Mouse (Mus musculus) heart, postnatal 0 days (tissue): ENCODE data around the gene Setd6. TPM values are rescaled to one million over a fixed set of nuclear protein-coding genes. Genes with fewer than 3 reads are reported as not detected.

Experiments used
- ATAC-seq: fragments of 200-750 bp; cut with Nextera tagmentation; 2 replicates; pipeline ENCODE4 v1.8.0; 2017; ENCODE audit warnings: low read depth, moderate number of reproducible peaks, moderate library complexity; ENCODE audit not compliant: insufficient read depth
- DNase-seq: peaks from one replicate; pipeline ENCODE4 v3.0.0-alpha.2; 2016; ENCODE audit warnings: low spot score
- H3K27ac ChIP-seq: fragments of 300-500 bp; sonication (generic); 2 replicates; pipeline ENCODE4 v1.5.1; 2014; ENCODE audit warnings: low read depth, mild to moderate bottlenecking
- H3K27me3 ChIP-seq: fragments of 300-500 bp; sonication (generic); 2 replicates; pipeline ENCODE4 v1.6.1; 2014; ENCODE audit warnings: low read length, mixed read lengths; ENCODE audit not compliant: control insufficient read depth, insufficient read depth
- H3K36me3 ChIP-seq: fragments of 300-500 bp; sonication (generic); replicated peaks from 2 replicates; pipeline ENCODE4 v1.6.1; 2014; ENCODE audit warnings: low read length, mixed read lengths; ENCODE audit not compliant: control insufficient read depth, insufficient read depth
- H3K4me1 ChIP-seq: fragments of 300-500 bp; sonication (generic); 2 replicates; pipeline ENCODE4 v1.6.1; 2014; ENCODE audit warnings: antibody characterized with exemption; ENCODE audit not compliant: control insufficient read depth, insufficient read depth
- H3K4me2 ChIP-seq: fragments of 300-500 bp; sonication (generic); 2 replicates; pipeline ENCODE4 v1.6.1; 2014; ENCODE audit warnings: low read depth, mild to moderate bottlenecking, low read length, moderate library complexity
- H3K4me3 ChIP-seq: fragments of 300-500 bp; sonication (generic); 2 replicates; pipeline ENCODE4 v1.5.1; 2014; ENCODE audit warnings: low read depth, low read length
- H3K9ac ChIP-seq: fragments of 300-500 bp; sonication (generic); replicated peaks from 2 replicates; pipeline ENCODE4 v1.6.1; 2014; ENCODE audit warnings: low read depth, low read length, mixed read lengths
- H3K9me3 ChIP-seq: fragments of 300-500 bp; sonication (generic); replicated peaks from 2 replicates; pipeline ENCODE4 v1.6.1; 2016; ENCODE audit warnings: low read length; ENCODE audit not compliant: control insufficient read depth
- CTCF ChIP-seq: IDR thresholded peaks from 2 replicates; pipeline ENCODE4 v1.5.1; 2016; ENCODE audit warnings: antibody characterized with exemption, control low read depth, low read depth
- EP300 ChIP-seq: IDR thresholded peaks from 2 replicates; pipeline ENCODE4 v1.6.1; 2016; ENCODE audit warnings: antibody characterized with exemption, low read depth
- WGBS: fragments of 180-500 bp; shearing (Covaris S2); extraction: QIAGEN DNeasy Blood & Tissue Kit; methylation state at CpG from one replicate; pipeline ENCODE4 v1.1.7; 2014; 5-methylcytosine and 5-hydroxymethylcytosine counted together
- polyA plus RNA-seq: library from polyadenylated mRNA; unstranded; fragments of >200 nt; fragmentation: Nextera tagmentation; extraction: Ambion mirVana; gene quantifications from 2 replicates; pipeline ENCODE4 v1.2.1, GENCODE M21; 2015
- total RNA-seq: library from RNA; depleted of rRNA; stranded (reverse); fragments of >200 nt; gene quantifications from 2 replicates; pipeline ENCODE4 v1.2.3, GENCODE M21; 2014; ENCODE audit warnings: low replicate concordance

Gene Setd6
- total and polyA plus RNA-seq, 2 experiments from 2014 or later: 12.8 to 13.7 TPM

DNA sequence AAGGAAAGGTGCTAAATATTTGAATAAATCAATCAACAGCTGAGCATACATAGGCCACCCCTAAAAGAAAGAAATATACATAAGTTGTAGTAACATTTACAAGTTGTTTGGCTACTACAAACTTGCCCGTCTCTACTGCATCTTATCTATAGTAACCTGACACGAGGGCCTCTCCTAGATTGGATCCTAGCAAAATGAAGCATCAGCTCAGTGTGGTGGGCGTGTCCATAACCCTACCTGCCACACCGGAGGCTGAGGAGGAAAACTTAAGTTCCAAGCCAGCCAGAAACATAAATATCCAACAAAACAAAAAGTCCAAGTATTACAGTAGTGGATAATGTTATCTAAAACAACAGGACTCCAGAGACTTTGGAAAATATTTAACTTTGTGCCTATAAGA lies 11.9 kb downstream of the Setd6 start:
- WGBS: 73% methylated on average over 4 of the region's 4 CpGs

DNA sequence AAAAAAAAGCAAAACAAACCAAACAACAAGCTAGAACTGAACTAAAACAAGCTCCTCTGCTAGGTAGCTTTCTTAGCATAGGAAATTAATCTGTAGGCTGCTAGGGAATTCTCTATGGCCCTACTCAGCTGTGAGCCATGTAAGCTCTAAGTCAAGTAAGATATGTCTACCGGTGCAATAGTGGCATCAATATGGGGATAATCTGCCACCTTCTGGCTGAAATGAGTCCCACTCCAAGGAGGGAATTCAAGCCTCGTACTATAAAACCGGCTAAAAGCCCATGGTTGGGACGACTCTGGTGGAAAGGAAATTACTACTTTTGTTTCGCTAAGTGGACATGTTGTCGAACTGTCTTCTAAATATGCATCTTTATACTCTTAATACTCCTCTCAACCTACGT lies 22.9 kb downstream of the Setd6 start:
- 68% methylated on average over 7 of the region's 7 CpGs for WGBS
- Histone ChIP-seq H3K27me3 (no peaks in the 10 kb centered on the region), H3K9ac (no peak overlapping the region), H3K36me3 (peaks cover 92% of the 10 kb centered on the region), H3K4me3 (no peak overlapping the region), H3K4me2 (no peak overlapping the region), H3K4me1 (no peaks in the 10 kb centered on the region), H3K27ac (no peak overlapping the region), H3K9me3 (no peaks in the 10 kb centered on the region)
- DNase-seq (no peak), ATAC-seq (no peak)
- no peak for TF ChIP-seq EP300
- peak; percentile 42 for TF ChIP-seq CTCF

More for the DNA sequence above, 11.9 kb downstream of the Setd6 start:
- no peaks in the 10 kb centered on the region for H3K27me3 ChIP-seq
- no peak overlapping the region for H3K4me3 ChIP-seq
- H3K9me3 ChIP-seq: no peaks in the 10 kb centered on the region
- TF ChIP-seq CTCF: no peak
- TF ChIP-seq EP300: no peak
- H3K9ac ChIP-seq: no peak overlapping the region
- H3K4me2 ChIP-seq: no peak overlapping the region
- DNase-seq: no peak
- H3K4me1 ChIP-seq: no peaks in the 10 kb centered on the region
- no peak for ATAC-seq
- H3K27ac ChIP-seq: no peak overlapping the region
- peaks cover 91% of the 10 kb centered on the region for H3K36me3 ChIP-seq

DNA sequence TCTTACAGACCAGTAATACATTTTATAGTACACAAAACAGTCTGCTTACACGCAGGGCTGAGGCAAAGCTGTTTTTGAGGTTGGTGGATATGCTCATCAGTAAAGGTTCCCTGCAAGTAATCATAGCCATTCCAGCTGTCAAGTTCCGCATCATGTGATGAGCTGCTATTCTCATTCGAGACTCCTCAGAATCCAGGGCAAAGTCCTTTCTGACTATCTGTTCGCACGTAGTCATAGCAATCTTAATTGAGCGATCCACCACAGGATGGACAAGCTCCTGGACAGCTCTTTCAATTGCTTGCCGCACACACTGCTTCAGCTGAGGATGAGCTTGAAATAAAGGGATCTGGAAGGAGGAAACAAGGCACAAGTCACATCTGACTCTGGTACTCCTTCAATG lies 26.1 kb downstream of the Setd6 start:
- H3K9ac ChIP-seq: no peak overlapping the region
- ATAC-seq (no peak), DNase-seq (no peak)
- H3K27ac ChIP-seq: no peak overlapping the region
- H3K9me3 ChIP-seq: no peaks in the 10 kb centered on the region
- H3K4me3 ChIP-seq: no peak overlapping the region
- peaks cover 95% of the 10 kb centered on the region for H3K36me3 ChIP-seq
- H3K27me3 ChIP-seq: no peaks in the 10 kb centered on the region
- H3K4me2 ChIP-seq: no peak overlapping the region
- WGBS: 83% methylated on average over 7 of the region's 7 CpGs
- no peak for TF ChIP-seq EP300
- TF ChIP-seq CTCF: no peak
- H3K4me1 ChIP-seq: no peaks in the 10 kb centered on the region

DNA sequence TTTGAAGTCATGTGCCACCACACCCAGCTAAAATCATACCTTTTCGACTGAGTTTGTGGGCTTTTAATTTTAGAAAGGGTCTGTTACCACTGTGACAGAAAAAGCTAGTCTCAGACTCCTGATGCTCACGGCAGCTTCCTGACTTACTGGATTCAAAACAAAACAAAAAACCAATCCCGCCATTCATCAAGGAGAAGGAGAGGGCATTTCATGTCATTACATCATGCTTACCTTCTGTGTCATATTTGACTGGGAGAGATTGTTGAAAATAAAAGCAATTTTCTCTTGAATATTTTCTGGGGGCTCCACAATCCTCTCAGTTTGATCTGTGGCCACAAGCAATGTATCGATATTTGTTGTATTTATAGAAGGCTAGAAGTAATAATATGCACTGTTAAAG lies 32.3 kb downstream of the Setd6 start:
- Histone ChIP-seq H3K9ac (no peak overlapping the region), H3K4me2 (no peak overlapping the region), H3K4me3 (no peak overlapping the region), H3K27ac (no peak overlapping the region), H3K4me1 (no peaks in the 10 kb centered on the region), H3K27me3 (no peaks in the 10 kb centered on the region), H3K36me3 (peaks cover 93% of the 10 kb centered on the region), H3K9me3 (no peaks in the 10 kb centered on the region)
- TF ChIP-seq CTCF (no peak), EP300 (no peak)
- no peak for DNase-seq
- 88% methylated on average over 4 of the region's 4 CpGs for WGBS
- ATAC-seq: no peak

DNA sequence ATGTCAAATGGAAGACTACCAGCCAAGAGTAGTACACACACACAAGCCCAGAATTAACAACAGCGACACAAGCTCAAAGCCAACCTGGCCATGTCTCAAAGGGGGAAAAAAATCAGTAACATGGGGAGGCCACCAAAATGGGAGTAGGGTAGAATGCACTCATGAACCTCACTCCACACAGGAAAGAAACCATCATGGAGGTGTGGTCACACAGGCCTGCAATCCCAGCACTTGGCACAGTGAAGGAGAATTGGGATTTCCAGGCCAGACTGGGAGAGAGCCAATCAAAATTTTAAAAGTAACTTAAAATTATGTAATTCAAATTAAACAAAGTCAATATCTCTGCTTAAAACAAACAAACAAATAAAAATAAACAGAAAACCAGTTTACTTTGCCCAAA lies 36.2 kb downstream of the Setd6 start:
- Histone ChIP-seq H3K9ac (no peak overlapping the region), H3K27ac (no peak overlapping the region), H3K4me3 (no peak overlapping the region), H3K27me3 (no peaks in the 10 kb centered on the region), H3K9me3 (no peaks in the 10 kb centered on the region), H3K4me1 (no peaks in the 10 kb centered on the region), H3K36me3 (peaks cover 88% of the 10 kb centered on the region), H3K4me2 (no peak overlapping the region)
- WGBS: 100% methylated on average over 1 of the region's 1 CpGs
- no peak for TF ChIP-seq EP300
- TF ChIP-seq CTCF: no peak
- ATAC-seq (no peak), DNase-seq (no peak)

DNA sequence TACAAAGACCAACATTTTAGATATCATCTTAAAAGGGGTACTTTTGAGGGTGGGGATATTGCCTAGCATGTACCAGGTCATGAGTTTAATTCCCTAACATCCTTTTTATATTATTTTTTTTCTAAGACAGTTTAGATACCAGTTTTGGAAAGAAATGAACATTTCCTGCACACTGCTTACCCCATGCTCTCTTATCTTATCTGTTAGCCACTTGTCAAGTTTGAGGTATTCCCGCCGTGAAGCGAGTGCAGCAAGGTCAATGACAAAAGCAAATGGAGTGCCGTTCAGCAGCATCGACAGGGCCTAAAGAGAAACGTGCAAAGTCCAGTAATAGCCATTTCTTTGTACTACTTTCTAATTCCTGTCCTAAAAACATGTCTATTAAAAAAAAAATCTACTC lies 44.6 kb downstream of the Setd6 start:
- no peaks in the 10 kb centered on the region for H3K9me3 ChIP-seq
- peaks cover 82% of the 10 kb centered on the region for H3K36me3 ChIP-seq
- no peak overlapping the region for H3K4me2 ChIP-seq
- DNase-seq: no peak
- H3K27ac ChIP-seq: no peak overlapping the region
- no peaks in the 10 kb centered on the region for H3K27me3 ChIP-seq
- ATAC-seq: no peak
- H3K4me3 ChIP-seq: no peak overlapping the region
- WGBS: 13% methylated on average over 6 of the region's 6 CpGs
- TF ChIP-seq CTCF (no peak), EP300 (no peak)
- no peaks in the 10 kb centered on the region for H3K4me1 ChIP-seq
- H3K9ac ChIP-seq: no peak overlapping the region
